Comparison of ENCODE assay signal across 8 mouse cellular contexts in the genomic region with DNA sequence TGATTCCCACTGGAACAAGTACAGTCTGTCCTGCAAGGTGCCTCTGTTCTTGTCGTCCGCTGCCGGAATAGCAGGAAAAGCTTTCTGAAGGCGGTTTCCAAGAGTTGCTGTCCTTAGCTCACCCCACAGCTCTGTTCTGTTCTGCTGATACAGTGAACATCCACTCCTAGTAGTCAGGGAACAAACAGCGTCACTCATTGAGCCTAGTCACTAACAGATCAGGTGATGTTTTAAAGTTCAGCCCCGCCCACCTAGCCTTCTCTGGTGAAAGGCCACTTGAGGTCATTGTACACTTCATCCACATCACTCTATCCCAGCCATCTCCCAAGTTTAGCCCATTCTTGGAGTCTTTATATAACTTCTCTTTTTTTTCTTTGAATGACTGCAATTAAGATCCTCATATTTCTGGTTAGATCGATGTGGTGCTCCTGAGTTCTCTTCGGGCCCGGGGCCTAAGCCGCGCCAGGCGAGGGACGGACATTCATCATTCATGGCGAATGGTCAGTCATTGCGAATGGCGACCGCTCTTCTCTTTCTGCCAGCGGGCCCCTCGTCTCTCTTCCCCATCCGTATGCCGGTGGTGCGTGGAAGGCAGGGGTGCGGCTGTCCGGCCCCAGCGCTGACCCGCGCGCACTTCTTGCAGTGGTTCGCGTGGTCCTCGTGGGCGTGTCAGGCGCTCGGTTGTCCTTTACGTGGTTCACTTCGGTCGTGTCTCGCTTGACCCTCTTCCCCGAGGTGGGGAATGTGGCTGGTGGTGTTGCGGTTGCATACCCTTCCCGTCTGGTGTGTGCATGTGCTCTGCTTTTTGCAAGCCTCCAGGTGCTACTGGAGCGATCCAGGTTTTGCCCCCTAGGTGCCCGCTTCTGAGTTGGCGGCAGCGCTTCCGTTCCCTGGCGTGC. TPM values are rescaled to one million over a fixed set of nuclear protein-coding genes. Genes with fewer than 3 reads are reported as not detected.
DNase-seq lines count a peak whose midpoint lies in the region; ATAC-seq and TF ChIP-seq lines count a peak whose summit lies in the region.

No protein-coding gene starts in this region.

- 0 out of 2 replicates have a peak, but pooled peaks have one; percentile 17 for TF ChIP-seq EP300 in heart, adult 2 months (IDR thresholded peaks at IDR 0.05; ENCODE audit: insufficient read depth, low read depth, low read length)

- peak overlapping the region; percentile 38 for H3K4me3 ChIP-seq in embryonic facial prominence, embryonic 11.5 days (ENCODE audit: low read depth, low read length)
- H3K4me3 ChIP-seq in heart, adult 2 months = peak overlapping the region; percentile 30
- H3K4me3 ChIP-seq in kidney, adult 2 months (ENCODE audit: insufficient read depth, low read depth, low read length) = peak overlapping the region; percentile 62
- peak overlapping the region; percentile 40 for H3K4me3 ChIP-seq in limb, embryonic 11.5 days (ENCODE audit: low read depth, low read length)
- H3K4me3 ChIP-seq in midbrain, embryonic 16.5 days (ENCODE audit: low read depth, low read length) = peak overlapping the region; percentile 53

- H3K27me3 ChIP-seq in embryonic facial prominence, embryonic 11.5 days (ENCODE audit: control insufficient read depth, insufficient read depth, low read length) = no peaks in the 10 kb centered on the region
- H3K27me3 ChIP-seq in heart, adult 2 months (ENCODE audit: control insufficient read depth, insufficient read depth, low read length) = no peaks in the 10 kb centered on the region
- no peaks in the 10 kb centered on the region for H3K27me3 ChIP-seq in kidney, adult 2 months (replicated peaks; ENCODE audit: control insufficient read depth, insufficient read depth, low read length)
- no peaks in the 10 kb centered on the region for H3K27me3 ChIP-seq in limb, embryonic 11.5 days (ENCODE audit: control insufficient read depth, insufficient read depth, low read length)
- H3K27me3 ChIP-seq in midbrain, embryonic 16.5 days (ENCODE audit: control insufficient read depth, insufficient read depth, low read depth, low read length) = no peaks in the 10 kb centered on the region

- no peaks in the 10 kb centered on the region for H3K79me2 ChIP-seq in heart, adult 2 months (replicated peaks; ENCODE audit: control insufficient read depth, insufficient read depth, low read length)

- ATAC-seq in embryonic facial prominence, embryonic 11.5 days (replicated peaks; ENCODE audit: insufficient number of reproducible peaks, low FRiP score, low TSS enrichment, low read depth) = peak; percentile 61; the same call in 1 of the 2 replicates
- ATAC-seq in limb, embryonic 11.5 days (ENCODE audit: insufficient number of reproducible peaks, low FRiP score, low TSS enrichment, low read depth) = peak; percentile 62
- ATAC-seq in midbrain, embryonic 16.5 days = peak; percentile 87

- peak overlapping the region; percentile 37 for H3K9ac ChIP-seq in embryonic facial prominence, embryonic 11.5 days (replicated peaks; ENCODE audit: low read length)
- H3K9ac ChIP-seq in heart, adult 2 months (ENCODE audit: low read depth, low read length) = peak overlapping the region; percentile 11; the same call in 1 of the 2 replicates
- peak overlapping the region; percentile 34; the same call in 1 of the 2 replicates for H3K9ac ChIP-seq in limb, embryonic 11.5 days (ENCODE audit: low read length)
- peak overlapping the region; percentile 64 for H3K9ac ChIP-seq in midbrain, embryonic 16.5 days (ENCODE audit: low read depth, low read length)

- H3K4me2 ChIP-seq in embryonic facial prominence, embryonic 11.5 days (ENCODE audit: low read depth, low read length) = peak overlapping the region; percentile 91
- H3K4me2 ChIP-seq in limb, embryonic 11.5 days (ENCODE audit: low read depth, severe bottlenecking) = peak overlapping the region; percentile 85
- H3K4me2 ChIP-seq in midbrain, embryonic 16.5 days (ENCODE audit: low read length) = peak overlapping the region; percentile 93

- TF ChIP-seq POLR2A in heart, adult 2 months (IDR thresholded peaks at IDR 0.05; ENCODE audit: insufficient read depth, low read depth, low read length) = no peak
- TF ChIP-seq POLR2A in kidney, adult 2 months (IDR thresholded peaks at IDR 0.05; ENCODE audit: low read depth, low read length) = no peak

- H3K4me1 ChIP-seq in embryonic facial prominence, embryonic 11.5 days (ENCODE audit: control insufficient read depth, insufficient read depth, low read length) = no peaks in the 10 kb centered on the region; the same call in 1 of the 2 replicates
- H3K4me1 ChIP-seq in heart, adult 2 months (ENCODE audit: control insufficient read depth, insufficient read depth, low read length) = peaks cover 1% of the 10 kb centered on the region
- no peaks in the 10 kb centered on the region for H3K4me1 ChIP-seq in kidney, adult 2 months (ENCODE audit: control insufficient read depth, insufficient read depth, low read length)
- H3K4me1 ChIP-seq in limb, embryonic 11.5 days (ENCODE audit: control insufficient read depth, insufficient read depth, low read length) = no peaks in the 10 kb centered on the region
- H3K4me1 ChIP-seq in midbrain, embryonic 16.5 days (ENCODE audit: control insufficient read depth, insufficient read depth, low read length) = 0 out of 2 replicates have a peak, but pooled peaks cover 4% of the 10 kb centered on the region

- H3K36me3 ChIP-seq in embryonic facial prominence, embryonic 11.5 days (replicated peaks; ENCODE audit: control insufficient read depth, insufficient read depth, low read depth, low read length) = no peaks in the 10 kb centered on the region
- no peaks in the 10 kb centered on the region for H3K36me3 ChIP-seq in heart, adult 2 months (ENCODE audit: control insufficient read depth, insufficient read depth, low read length)
- no peaks in the 10 kb centered on the region for H3K36me3 ChIP-seq in kidney, adult 2 months (ENCODE audit: control insufficient read depth, insufficient read depth, low read length)
- no peaks in the 10 kb centered on the region for H3K36me3 ChIP-seq in limb, embryonic 11.5 days (ENCODE audit: control insufficient read depth, insufficient read depth, low read length)
- no peaks in the 10 kb centered on the region for H3K36me3 ChIP-seq in midbrain, embryonic 16.5 days (ENCODE audit: control insufficient read depth, insufficient read depth, low read length)

- 14% methylated on average over 47 of the region's 47 CpGs for WGBS in embryonic facial prominence, embryonic 11.5 days
- 13% methylated on average over 46 of the region's 47 CpGs for WGBS in heart, adult 2 months
- 22% methylated on average over 47 of the region's 47 CpGs for WGBS in kidney, adult 2 months
- WGBS in limb, embryonic 11.5 days = 18% methylated on average over 47 of the region's 47 CpGs
- 13% methylated on average over 47 of the region's 47 CpGs for WGBS in midbrain, embryonic 16.5 days

- TF ChIP-seq CTCF in heart, adult 2 months (IDR thresholded peaks at IDR 0.05) = no peak
- no peak for TF ChIP-seq CTCF in kidney, adult 2 months (conservative IDR thresholded peaks at IDR 0.05; ENCODE audit: insufficient read depth, insufficient read length, low read depth, low read length)

- no peaks in the 10 kb centered on the region for H3K9me3 ChIP-seq in embryonic facial prominence, embryonic 11.5 days (replicated peaks; ENCODE audit: control insufficient read depth, low read length)
- H3K9me3 ChIP-seq in limb, embryonic 11.5 days (ENCODE audit: control insufficient read depth, low read length) = no peaks in the 10 kb centered on the region
- no peaks in the 10 kb centered on the region for H3K9me3 ChIP-seq in midbrain, embryonic 16.5 days (replicated peaks; ENCODE audit: control insufficient read depth, low read length, poor library complexity, severe bottlenecking)

- intact Hi-C loops in heart, adult 2 months (cut with DNase I) = no loop called here

- no peak overlapping the region for H3K27ac ChIP-seq in embryonic facial prominence, embryonic 11.5 days (replicated peaks; ENCODE audit: low read depth, low read length)
- H3K27ac ChIP-seq in heart, adult 2 months = no peak overlapping the region
- no peak overlapping the region for H3K27ac ChIP-seq in kidney, adult 2 months (ENCODE audit: insufficient read depth, low read depth, low read length)
- H3K27ac ChIP-seq in limb, embryonic 11.5 days (replicated peaks; ENCODE audit: low read depth, low read length) = no peak overlapping the region
- H3K27ac ChIP-seq in midbrain, embryonic 16.5 days (ENCODE audit: low read length) = no peak overlapping the region

- peak; percentile 12 for DNase-seq in adrenal gland, postnatal 25 days
- DNase-seq in embryonic facial prominence, embryonic 11.5 days (ENCODE audit: low spot score) = peak; percentile 18
- peak; percentile 16 to 23 for DNase-seq in heart, adult 2 months
- peak; percentile 88 for DNase-seq in kidney, adult 2 months
- peak; percentile 46 for DNase-seq in limb, embryonic 11.5 days (ENCODE audit: low spot score)
- DNase-seq in thymus, postnatal 10 days (ENCODE audit: low spot score in 2 of 2) = no peak
- DNase-seq in urinary bladder, adult 2 months (ENCODE audit: low spot score) = no peak

RNA-seq across cellular contexts. Expression of a gene that starts 20.2 kb away (rescaled TPM):
- not detected in 2 replicates for total RNA-seq in adrenal gland, postnatal 25 days (2021)
- polyA plus RNA-seq in embryonic facial prominence, embryonic 11.5 days (2014; fragmentation: Nextera tagmentation; extraction: Ambion mirVana) = not detected in 2 replicates
- total RNA-seq in heart, adult 2 months (2021) = under 1 TPM in 1 of 2 experiments, not detected in 1; 0.11 TPM
- polyA plus RNA-seq in heart, adult 2 months (2012; rRNA removed) = 0.06 TPM in 1 of 2 replicates, not detected in the other
- polyA plus RNA-seq in kidney, adult 2 months (2012; rRNA removed) = 0.03 TPM in 1 of 2 replicates, not detected in the other
- polyA plus RNA-seq in limb, embryonic 11.5 days (2014; fragmentation: Nextera tagmentation; extraction: Ambion mirVana) = not detected in 2 replicates
- polyA plus RNA-seq in midbrain, embryonic 16.5 days (2015; fragmentation: Nextera tagmentation; extraction: Ambion mirVana) = not detected in 2 replicates
- 0.03 TPM in 1 of 2 replicates, not detected in the other for polyA plus RNA-seq in urinary bladder, adult 2 months (2012; rRNA removed)

RNA-seq across cellular contexts. Expression of a gene that starts 51.0 kb away (rescaled TPM):
- total RNA-seq in adrenal gland, postnatal 25 days (2021) = 20.2 and 21.3 TPM in 2 replicates
- polyA plus RNA-seq in embryonic facial prominence, embryonic 11.5 days (2014; fragmentation: Nextera tagmentation; extraction: Ambion mirVana) = 33.3 and 38.0 TPM in 2 replicates
- total RNA-seq in heart, adult 2 months (2021) = 10 to 100 TPM; 16.9 to 17.0 TPM
- polyA plus RNA-seq in heart, adult 2 months (2012; rRNA removed) = 4.1 and 7.3 TPM in 2 replicates
- polyA plus RNA-seq in kidney, adult 2 months (2012; rRNA removed) = 4.3 and 4.6 TPM in 2 replicates
- 26.0 and 29.5 TPM in 2 replicates for polyA plus RNA-seq in limb, embryonic 11.5 days (2014; fragmentation: Nextera tagmentation; extraction: Ambion mirVana)
- 28.6 and 33.2 TPM in 2 replicates for polyA plus RNA-seq in midbrain, embryonic 16.5 days (2015; fragmentation: Nextera tagmentation; extraction: Ambion mirVana)
- 21.3 and 22.9 TPM in 2 replicates for polyA plus RNA-seq in urinary bladder, adult 2 months (2012; rRNA removed)

Comparison
In these comparisons a context has a peak if more than half of its experiments do, and no peak if none do; other contexts are left out.
1. DNase-seq: peak in adrenal gland, postnatal 25 days (single experiment), embryonic facial prominence, embryonic 11.5 days (single experiment), heart, adult 2 months (2 of 2), kidney, adult 2 months (single experiment) and limb, embryonic 11.5 days (single experiment); none in thymus, postnatal 10 days (0 of 2) and urinary bladder, adult 2 months (single experiment).
2. H3K9ac ChIP-seq: peak in every context shown above with its lines; median percentile 64 in midbrain, embryonic 16.5 days; 37 in embryonic facial prominence, embryonic 11.5 days; 34 in limb, embryonic 11.5 days; 11 in heart, adult 2 months.
3. Peak in every context shown above with its lines, with median percentiles within 50 percentile points of each other: ATAC-seq, H3K4me2 ChIP-seq and H3K4me3 ChIP-seq.